Mouse (Mus musculus): ENCODE measurements around the gene 4930578C19Rik.
"Not testable (repeated sequence)": the region's sequence is repeated elsewhere in the genome, so short reads cannot be mapped to it uniquely, and the experiment has no call there.

4930578C19Rik gene

DNA sequence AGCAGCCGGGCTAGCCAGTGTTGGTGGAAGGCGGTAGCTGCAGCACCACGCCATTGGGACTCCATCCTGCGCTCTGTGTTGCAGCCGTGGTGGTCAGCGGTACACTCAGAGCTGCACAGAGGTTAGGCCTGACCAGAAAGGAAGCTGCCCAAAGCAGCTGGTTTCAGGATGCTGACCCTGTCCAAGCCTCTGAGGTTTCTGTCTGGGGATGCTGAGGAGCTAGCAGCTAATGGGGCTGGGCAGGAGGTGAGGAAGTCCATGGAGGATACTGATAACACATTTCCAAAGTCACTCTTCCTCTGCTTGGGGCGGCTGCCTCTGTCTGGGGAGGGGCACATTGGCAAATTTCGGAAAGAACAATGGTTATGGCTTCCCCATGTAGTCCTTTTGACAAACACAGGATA, at the start of gene 4930578C19Rik:
Gene 4930578C19Rik (minus strand): TSS at position 200 of the 404 bp plus-strand sequence.
- no peak for DNase-seq

DNA sequence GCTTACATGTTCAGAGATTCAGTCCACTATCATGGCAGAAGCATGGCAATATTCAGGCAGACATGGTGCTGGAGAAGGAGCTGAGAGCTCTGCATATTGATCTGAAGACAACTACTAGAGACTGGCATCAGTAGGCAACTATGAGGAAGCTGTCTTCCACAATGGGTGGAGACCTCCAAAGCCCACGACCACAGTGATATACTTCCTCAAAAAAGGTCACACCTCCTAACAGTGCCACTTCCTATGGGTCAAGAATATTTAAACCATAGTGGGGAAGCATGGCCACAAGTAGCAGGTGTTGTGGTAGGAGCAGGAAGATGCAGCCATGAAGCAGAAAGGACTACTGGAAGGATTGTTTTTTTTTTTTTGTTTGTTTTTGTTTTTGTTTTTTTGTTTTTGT, 6.5 kb upstream of the 4930578C19Rik start:
- DNase-seq = no peak

DNA sequence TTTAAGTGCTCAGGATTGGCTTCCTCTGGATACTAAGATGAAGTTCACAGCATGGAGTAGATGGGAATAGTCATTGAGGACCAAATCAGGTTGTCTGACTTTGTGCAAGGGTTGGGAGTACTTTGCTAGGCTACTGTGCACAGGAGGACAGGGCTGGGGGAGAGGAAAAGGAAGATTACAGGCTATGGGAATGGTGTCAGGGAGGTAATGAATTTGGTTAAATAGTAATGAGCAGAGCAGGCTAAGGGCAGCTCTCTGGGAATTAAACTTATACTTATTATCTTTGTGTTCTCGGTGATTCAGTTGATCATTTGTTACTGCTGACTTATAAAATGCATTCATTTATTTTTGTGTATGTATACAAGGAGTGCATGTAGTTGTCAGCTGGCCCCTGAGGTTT, 1.7 kb upstream of the 4930578C19Rik start:
- DNase-seq = no peak

DNA sequence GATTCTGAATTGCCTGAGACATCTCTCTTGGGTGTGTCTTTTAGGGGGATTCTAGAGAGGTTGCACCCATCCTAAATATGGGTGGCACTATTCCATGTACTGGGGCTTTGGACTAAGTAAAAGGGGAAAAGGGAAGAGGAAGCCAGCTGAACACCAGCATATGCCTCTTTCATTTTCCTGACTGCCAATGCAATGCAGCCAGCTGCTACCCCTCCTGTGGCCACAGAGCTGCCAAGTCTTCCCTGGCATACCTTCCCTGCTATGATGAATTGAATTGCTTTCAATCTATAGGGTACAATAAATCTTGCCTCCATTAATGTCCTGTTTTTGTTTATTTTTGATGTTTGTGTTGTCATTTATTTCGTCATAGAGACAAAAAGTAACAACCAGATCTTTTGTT, 9.6 kb downstream of the 4930578C19Rik start:
- DNase-seq = peak; percentile 20

DNA sequence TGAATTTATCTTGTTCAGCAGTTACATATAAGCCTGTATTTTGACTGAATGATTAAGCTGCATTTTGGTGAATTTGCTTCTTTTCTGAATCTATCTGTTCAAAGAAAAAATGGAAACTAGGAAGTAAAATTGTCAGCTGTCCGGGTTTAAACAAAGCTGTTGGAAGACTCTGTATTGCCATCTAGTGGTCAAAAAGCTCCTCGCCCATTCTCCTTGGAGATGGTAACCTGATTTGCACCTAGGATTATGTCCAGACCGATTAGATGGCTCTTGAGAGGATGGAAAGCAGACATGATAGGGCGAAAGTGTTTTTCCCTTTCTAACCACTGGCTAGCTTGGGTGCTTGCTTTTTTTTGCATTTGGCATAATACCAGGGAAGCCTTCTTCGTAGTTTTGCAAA, 19.1 kb downstream of the 4930578C19Rik start:
- DNase-seq = peak; percentile 69

DNA sequence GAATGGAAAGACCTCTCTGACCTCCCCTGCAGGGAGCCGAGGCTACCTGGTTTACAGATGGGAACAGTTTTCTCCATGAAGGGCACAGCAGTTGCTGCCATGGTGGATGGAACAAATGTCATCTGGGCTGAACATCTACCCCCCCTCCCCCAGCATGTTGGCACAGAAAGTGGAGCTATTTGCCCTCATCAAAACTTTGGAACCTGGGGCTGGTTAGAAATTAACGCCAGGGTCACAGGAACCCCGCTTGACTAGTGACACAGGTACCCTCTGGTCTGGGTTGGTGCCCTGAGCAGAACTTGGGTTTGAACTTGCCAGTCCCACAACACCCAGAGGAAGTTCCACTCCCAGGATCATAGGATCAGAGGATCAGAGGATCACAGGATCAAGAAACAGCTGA, 35.7 kb downstream of the 4930578C19Rik start:
- no peak for DNase-seq

DNA sequence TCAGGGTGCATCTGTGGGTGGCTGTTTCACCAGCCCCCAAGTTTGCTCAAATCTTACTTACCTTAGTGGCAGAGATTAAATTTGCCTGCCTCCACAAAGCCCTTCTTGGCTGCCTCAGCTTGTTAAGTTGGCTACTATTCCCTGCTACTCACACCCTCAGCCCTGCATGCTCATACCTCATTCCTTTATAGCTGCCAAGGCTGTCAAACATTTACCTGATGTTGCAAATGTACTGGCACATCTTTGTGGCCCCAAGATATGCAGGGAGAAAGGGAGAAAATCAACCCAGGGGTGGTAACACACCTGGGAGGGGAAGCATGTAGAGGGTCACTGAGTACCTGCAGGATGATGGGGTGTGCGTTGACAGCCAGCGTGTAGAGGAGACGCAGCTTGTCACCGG, 38.0 kb downstream of the 4930578C19Rik start:
- DNase-seq = no peak

DNA sequence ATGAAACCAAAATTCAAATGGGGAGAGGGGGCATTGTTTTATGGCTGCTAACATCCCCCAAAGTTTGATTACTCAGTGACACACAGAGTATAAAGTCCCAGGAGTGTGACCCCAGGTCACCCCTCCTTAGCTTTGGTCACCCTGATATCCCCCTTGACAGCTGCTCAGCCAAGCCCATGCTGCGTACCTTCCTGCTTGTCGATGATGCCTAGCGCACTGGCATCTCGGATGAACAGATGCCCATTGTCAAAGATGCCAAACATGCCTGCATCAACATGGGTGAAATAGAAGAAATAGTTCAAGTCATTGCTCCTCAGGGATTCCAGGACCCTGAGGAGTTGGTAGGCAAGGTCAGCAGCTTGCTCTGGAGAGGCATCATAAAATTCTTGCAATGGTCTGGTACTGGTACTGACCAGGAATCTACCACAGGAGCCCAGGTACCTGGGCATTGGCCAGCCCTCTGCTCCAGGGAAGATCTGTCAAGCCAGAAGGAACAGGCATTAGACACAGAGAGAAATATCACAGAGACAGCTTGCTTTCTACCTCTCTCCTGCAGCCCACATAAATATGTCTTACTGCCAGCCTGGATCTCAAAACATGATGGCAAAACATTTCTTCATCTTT, 40.9 kb downstream of the 4930578C19Rik start:
- peak; percentile 48 for DNase-seq

DNA sequence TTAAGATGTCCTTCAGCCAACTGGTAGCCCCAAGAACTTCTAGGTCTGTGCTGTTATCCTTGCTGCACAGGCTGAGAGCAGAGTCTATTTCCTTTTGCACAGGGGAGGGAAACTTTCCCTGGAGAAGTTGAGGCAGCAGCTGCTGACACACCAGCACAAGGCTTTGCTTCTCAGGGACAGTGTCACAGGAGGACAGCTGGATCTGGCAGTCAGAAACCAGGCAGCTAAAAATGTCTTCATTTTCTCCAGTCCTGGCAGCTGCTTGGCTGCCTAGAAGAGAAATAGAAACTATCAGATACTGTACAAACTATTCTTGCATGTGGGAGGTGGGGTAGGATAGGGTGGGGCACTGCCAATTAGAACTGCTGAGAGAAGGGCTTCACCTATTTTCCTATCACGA, 42.2 kb downstream of the 4930578C19Rik start:
- DNase-seq = no peak

DNA sequence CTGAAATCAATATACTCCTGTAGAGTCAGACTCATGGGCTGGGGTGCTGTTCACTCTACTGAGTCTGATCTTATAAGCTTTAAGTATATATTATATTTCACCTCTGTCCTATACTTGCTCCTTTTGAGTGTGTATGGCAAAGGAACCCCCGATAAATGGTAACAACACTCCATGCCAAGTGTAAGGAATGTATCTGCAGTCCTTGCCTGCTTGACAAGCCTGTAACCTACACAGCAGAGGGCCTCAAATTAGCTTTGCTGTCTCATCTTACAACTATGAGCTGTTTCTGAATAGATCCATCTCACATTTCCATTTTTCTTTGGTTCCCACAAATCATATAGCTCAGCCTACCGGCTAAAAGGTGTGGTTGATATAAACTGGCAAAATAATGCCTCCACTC, 46.6 kb downstream of the 4930578C19Rik start:
- no peak for DNase-seq

DNA sequence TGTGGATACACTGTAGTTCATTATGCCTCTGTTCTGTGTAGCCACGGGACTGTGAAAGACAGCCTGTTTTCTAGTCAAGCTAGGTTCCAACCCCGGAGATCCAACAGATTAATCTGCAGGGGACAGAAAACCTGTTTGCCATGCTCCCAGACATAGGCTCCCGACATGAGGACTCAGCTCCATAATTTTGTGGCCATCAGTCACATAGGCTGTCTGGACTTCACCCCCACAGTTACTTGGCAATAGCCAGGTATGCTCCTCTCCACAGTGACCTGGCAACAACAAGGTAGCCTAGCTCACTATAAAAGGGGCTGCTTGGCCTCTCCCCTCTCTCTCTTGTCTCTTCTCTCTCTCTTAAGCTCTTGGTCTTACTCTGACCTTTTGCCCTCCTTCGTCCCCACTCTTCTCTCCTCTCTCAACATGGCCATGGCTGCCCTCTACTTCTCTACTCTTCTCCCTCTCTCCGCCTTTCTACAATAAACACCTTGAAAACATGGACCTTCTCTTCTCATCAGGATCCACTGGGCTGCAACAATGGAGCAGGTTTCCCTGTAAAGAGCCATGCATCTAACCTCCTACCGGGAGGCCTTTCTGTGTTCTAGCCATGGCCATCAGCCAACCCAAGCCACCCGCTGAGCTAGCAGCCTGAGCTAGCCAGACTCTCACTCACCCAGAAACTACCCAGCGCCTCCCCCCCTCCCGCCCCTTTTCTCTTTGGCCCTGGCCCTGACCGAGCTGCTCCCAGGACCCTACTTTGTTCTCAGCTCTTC, 49.9 kb downstream of the 4930578C19Rik start:
- DNase-seq = peak; percentile 53

DNA sequence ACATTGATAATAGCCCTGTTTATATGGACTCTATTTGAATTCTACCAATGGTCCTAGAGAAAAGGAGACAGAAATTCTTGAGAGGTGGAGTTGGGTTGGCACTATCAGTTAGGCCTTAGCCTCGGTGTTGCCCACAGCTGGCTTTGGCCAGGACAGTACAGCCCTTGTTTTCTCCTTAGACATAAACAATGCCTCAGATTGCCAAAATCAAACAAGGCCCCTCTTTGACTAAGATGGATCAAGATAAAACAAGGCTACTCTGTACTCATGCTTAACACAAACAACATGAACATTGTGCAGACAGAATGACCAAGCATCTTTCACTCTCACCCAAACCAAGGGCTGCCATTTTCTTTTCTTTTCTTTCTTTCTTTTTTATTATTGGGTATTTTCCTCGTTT, 51.6 kb downstream of the 4930578C19Rik start:
- no peak for DNase-seq

DNA sequence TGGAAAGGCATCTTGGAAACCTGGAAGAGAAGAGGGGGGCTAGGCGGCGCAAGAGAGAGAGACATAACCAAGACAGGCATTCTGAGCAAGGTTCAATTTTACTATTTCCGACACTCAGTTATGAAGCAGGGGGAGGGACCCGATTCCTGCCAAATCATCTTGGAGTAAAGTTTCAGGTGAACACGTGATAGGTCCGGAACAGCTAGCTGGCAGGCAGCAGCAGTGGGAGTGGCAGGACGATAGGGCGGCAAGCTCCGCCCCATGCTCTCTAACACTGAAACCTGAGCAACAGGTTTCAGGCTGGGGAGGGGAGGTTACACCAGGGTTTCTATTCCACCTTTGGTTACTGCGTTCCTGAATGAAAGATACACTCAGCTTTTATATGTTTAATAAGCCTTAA, 58.9 kb downstream of the 4930578C19Rik start:
- DNase-seq = no peak

DNA sequence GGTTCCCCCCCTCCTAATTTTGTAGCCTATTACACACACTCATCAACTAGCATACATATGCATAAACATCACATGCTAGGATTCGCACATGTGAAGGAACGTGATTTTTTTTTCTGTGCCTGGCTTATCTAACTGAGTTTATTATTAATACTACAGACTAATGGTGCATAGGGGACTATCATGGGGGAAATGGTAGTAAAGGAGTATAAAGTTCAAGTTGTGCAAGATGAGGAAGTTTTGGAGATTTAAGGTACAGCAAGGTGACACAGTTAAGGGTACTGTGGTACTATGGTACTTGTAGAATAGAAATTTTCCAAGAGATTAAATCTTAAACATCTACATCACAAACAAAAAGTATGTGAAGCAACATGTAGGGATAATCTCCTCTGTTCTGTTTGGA, 64.5 kb downstream of the 4930578C19Rik start:
- DNase-seq = no peak

DNA sequence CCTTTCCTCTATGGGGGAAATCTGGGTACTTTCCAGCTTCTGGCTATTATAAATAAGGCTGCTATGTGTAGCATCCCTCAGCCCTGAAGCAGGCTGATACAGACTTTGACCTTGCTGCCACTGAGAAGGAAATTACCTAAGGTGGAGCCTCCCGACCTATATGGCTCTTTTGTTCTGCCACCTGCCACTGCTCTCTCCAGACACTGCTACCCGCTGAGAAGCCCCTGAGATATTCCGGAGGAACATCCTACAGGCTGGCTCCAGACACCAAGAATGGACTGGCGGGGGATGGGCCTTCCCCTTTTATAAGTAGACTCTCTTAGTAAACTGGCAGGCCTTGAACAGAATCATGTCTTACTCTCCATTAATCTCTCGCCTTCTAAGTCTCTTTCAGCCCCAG, 77.0 kb downstream of the 4930578C19Rik start:
- not testable (repeated sequence) for DNase-seq

All from cerebellum, adult 11 months (tissue).